Mouse (Mus musculus) spleen, adult 2 months (tissue): ENCODE data around the gene Trp73.

Experiments used
- CTCF ChIP-seq: fragments of 200-500 bp; IDR thresholded peaks from 2 replicates; pipeline ENCODE4 v1.5.1; 2011; ENCODE audit warnings: mild to moderate bottlenecking, inconsistent platforms; ENCODE audit not compliant: insufficient read depth, insufficient read length, insufficient replicate concordance; ENCODE audit errors: extremely low read depth
- POLR2A ChIP-seq: fragments of 200-500 bp; IDR thresholded peaks from 2 replicates; pipeline ENCODE4 v1.6.1; 2011; ENCODE audit warnings: low read depth, low read length, inconsistent platforms

DNA sequence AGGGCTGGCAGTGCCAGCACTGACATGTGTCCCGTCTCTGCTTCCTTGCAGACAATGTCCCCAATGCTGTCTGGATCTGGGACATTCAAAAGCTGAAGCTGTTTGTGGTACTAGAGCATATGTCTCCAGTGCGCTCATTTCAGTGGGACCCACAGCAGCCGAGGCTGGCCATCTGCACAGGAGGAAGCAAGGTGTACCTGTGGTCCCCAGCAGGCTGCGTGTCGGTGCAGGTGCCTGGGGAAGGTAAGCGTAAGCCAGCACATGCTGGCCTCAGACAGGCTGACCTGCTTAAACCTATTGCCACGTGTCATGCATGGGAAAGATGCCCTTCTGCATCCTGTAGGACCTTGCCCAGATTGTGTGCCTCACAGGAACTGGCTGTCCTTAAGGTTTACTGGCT, 16.0 kb upstream of the Trp73 start:
- no peak for TF ChIP-seq POLR2A
- no peak for TF ChIP-seq CTCF
